Mouse (Mus musculus) embryonic fibroblast, embryonic 13.5 days (primary cell): ENCODE data around the gene Krt27. TPM values are rescaled to one million over a fixed set of nuclear protein-coding genes. Genes with fewer than 3 reads are reported as not detected.
A peak's percentile ranks its signal among the peaks of the same experiment; 100 is the strongest.

Experiments
- H3K27ac ChIP-seq: 2 replicates; pipeline ENCODE4 v1.5.1; 2012; ENCODE audit warnings: low read length, control low read depth, inconsistent platforms; ENCODE audit not compliant: insufficient read depth
- H3K4me1 ChIP-seq: 2 replicates; pipeline ENCODE4 v1.6.1; 2011; ENCODE audit warnings: low read length; ENCODE audit not compliant: control insufficient read depth, insufficient read depth
- H3K4me3 ChIP-seq: 2 replicates; pipeline ENCODE4 v1.5.1; 2011; ENCODE audit warnings: mild to moderate bottlenecking, control low read depth, low read length; ENCODE audit not compliant: insufficient read depth
- CTCF ChIP-seq: IDR thresholded peaks from 2 replicates; pipeline ENCODE4 v1.5.1; 2011; ENCODE audit warnings: mild to moderate bottlenecking, control low read depth, low read length, moderate library complexity, borderline replicate concordance; ENCODE audit not compliant: insufficient read depth
- POLR2A ChIP-seq: IDR thresholded peaks from 2 replicates; pipeline ENCODE4 v1.6.1; 2011; ENCODE audit warnings: low read depth, mild to moderate bottlenecking, control low read depth, low read length, moderate library complexity
- polyA plus RNA-seq: library from polyadenylated mRNA; stranded (reverse); fragments of >200 nt; gene quantifications from 2 replicates; pipeline ENCODE4 v1.2.4, GENCODE M21; 2011; ENCODE audit warnings: low read depth; ENCODE audit not compliant: missing spikeins, insufficient read length

Krt27 gene
- polyA plus RNA-seq, 1 experiment = not detected

DNA sequence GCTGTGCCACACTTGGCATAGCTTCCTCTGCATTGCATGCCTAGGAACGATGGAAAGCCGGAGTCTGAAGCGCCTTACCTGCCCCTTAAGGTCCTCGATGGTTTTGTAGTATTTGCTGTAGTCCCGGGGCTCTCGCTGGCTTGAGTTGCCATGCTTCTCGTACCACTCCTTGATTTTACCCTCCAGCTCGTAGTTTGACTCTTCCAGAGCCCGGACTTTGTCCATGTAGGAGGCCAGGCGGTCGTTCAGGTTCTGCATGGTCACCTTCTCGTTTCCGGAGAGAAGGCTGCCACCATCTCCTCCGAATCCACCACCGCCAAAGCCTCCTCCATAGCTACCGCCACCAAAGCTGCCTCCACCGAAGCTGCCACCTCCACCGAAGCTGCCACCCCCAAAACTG is 37.8 kb upstream of the Krt27 start:
- H3K4me1 ChIP-seq = no peaks in the 10 kb centered on the region
- TF ChIP-seq CTCF = no peak
- TF ChIP-seq POLR2A = no peak
- H3K4me3 ChIP-seq = no peak overlapping the region
- H3K27ac ChIP-seq = no peak overlapping the region

DNA sequence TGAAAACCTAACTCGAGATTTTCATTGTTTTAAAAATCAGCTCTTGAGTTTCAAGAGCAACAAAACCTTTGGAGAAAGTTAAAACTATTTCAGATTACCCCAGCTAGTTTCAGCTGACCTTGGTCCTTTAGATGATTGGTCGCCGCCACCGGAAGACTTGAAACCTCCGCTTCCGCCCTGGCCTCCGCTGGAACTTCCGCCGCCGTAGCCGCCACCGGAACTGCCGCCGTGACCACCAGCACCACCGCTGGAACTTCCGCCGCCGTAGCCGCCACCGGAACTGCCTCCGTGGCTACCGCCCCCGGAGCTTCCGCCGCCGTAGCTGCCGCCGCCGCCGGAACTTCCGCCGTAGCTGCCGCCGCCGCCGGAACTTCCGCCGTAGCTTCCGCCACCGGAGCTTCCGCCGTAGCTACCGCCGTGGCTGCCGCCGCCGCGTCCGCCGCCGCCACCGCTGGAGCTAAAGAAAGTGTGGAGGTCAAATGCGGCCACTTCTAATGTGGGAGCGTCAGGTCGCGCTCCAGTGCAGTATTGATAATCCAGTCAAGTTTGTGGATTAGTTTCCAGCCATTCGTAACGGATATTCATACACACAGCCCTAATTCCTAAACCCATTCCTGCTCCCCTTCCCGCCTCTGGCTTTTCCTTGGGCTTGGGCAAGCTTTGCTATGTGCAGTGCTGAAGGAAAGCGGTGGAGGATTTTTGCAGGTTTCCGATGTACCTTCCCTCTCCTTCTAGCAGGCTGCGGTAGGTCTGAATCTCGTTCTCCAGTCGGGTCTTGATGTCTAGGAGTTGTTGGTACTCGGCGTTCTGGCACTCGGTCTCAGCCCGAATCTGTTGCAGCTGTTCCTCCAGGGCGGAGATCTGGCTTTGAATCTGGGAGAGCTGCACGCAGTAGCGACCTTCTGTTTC is 35.2 kb upstream of the Krt27 start:
- TF ChIP-seq CTCF = no peak
- TF ChIP-seq POLR2A = peak; percentile 48
- Histone ChIP-seq H3K4me1 (no peaks in the 10 kb centered on the region), H3K27ac (peak overlapping the region; percentile 98), H3K4me3 (peak overlapping the region; percentile 78)

DNA sequence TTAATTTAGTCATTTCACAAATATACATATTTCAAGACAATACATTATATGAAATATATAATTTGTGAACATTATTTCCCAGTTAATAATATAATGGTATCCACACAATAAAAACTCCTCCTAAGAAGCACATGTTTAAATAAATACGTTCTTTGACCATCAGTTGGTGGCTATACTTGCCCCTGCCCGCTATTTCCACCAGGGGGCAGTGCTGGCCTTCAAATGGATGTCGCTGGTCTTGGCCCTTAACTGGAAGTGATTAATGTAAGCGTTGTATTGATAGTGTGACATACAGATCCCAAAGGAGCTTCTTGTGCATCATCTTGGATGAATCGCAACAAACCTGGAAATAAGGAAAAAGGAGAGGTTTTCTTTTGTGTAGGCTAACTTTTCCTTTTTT is 28.7 kb upstream of the Krt27 start:
- Histone ChIP-seq H3K27ac (no peak overlapping the region), H3K4me3 (no peak overlapping the region), H3K4me1 (no peaks in the 10 kb centered on the region)
- TF ChIP-seq POLR2A (no peak), CTCF (peak; percentile 67)

DNA sequence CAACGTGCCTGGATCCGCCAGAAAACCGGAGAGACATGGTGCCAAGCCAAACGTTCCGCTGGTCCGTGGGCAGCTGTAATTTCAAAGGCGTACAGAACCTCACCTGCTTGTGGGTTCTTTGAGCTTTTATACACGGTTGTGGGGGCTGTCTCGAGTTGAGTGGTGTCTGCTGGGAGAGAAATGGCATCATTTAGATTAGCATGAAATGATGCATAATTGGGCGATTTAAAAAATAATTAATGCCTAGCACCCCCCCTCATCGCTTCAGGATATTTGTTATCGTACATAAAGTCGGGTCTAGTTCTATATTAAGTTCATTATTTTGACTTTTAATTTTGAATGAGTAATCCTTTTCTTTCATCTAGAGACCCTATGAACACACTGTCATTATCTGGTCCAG is 23.9 kb upstream of the Krt27 start, which contains the start of gene Krt28:
Krt28 (minus strand) TSS at position 101 of the 400 bp plus-strand sequence.
- Histone ChIP-seq H3K4me3 (no peak within 1 kb of the TSS), H3K27ac (no peak within 1 kb of the TSS), H3K4me1 (no peaks in the 10 kb centered on the region)
- TF ChIP-seq CTCF (no peak), POLR2A (no peak)

DNA sequence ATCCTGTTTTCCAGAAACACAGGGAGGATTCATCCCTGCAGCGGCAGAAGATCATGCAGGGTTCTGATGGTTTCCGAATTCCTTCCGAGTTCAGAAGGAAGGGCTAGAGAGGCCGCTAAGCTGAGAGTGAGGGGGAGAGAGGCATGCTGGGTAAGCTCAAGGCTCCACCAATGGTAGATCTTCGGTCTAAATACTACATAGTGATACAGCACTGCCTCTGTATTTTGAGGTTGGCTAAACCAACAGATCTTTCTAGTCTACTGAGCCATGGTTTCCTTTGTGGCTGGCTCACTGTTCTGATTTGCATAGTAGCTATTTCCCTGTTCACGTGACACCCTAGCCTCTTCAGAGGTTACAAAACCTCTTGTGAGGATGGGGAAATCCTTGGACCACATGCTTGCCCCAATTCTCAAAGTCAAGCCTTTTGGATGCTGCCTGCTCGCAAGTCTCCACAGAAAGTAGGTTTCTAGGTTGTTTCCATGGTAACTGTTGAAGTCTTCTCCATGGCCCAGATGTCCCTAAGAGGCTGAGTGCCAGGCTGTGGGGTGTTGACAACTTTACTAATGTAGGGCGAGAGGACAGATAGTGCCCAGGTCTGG is 19.0 kb upstream of the Krt27 start:
- TF ChIP-seq CTCF (no peak), POLR2A (no peak)
- H3K4me3 ChIP-seq = no peak overlapping the region
- H3K27ac ChIP-seq = no peak overlapping the region
- no peaks in the 10 kb centered on the region for H3K4me1 ChIP-seq

DNA sequence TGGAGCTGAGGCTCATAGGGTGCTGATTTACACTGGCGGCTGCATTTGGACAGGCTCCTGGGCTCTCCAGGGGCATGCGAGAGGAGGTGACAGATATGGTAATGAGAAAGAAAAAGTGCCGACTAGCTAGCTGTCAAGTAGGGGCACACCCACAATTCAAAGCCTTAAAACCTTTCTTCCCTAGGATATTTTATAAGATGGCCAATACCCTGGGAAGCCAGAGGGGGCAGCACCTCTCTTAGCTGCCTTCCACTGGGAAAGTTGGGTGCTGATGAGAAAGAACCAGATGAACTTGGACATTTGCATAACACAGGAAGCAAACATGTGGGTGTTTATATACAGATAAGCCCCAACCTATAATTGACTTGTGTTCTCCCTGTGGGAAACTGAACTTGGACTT is 18.3 kb upstream of the Krt27 start:
- Histone ChIP-seq H3K4me3 (no peak overlapping the region), H3K4me1 (no peaks in the 10 kb centered on the region)
- 0 out of 2 replicates have a peak, but pooled peaks have one; percentile 13 for TF ChIP-seq CTCF
- TF ChIP-seq POLR2A = no peak

DNA sequence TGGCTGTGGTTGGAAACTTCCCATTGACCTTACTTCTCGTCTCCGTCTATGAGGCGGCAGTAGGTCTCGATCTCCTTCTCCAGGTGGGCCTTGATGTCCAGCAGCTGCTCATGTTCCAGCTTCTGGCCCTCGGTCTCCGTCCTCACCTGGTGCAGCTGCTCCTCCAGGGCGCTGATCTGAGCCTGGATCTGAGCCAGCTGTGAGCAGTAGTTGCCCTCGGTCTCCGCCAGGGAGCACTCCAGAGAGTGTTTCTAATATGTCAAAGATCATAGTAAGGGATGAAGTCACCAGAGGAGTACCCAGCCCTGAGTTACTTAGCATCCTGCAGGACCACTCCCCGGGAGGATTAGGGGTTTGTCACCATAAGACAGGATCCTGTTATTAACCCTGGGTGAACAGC is 15.9 kb upstream of the Krt27 start:
- Histone ChIP-seq H3K4me3 (no peak overlapping the region), H3K4me1 (no peaks in the 10 kb centered on the region), H3K27ac (no peak overlapping the region)
- TF ChIP-seq CTCF (no peak), POLR2A (no peak)

More for the DNA sequence above, 18.3 kb upstream of the Krt27 start:
- no peak overlapping the region for H3K27ac ChIP-seq

DNA sequence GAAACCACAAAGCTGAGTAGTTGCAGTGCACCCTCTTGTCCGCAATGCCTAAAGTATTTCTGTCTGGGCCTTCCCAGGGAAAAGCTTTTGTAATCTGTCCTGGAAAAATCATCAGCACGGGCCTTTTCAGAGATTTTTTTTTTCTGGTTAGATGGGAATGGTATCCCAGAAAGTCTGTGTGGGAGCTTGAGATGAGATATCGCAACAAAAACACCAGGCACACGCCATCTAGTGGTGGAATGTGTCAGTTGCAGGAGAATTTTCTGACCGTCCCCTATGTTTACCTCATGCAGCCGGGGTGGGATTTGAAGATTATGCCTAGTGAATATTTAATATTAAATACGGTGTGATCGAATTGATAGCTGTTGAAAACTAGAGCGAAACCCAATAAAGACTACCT is 13.5 kb upstream of the Krt27 start:
- TF ChIP-seq CTCF = no peak
- Histone ChIP-seq H3K27ac (no peak overlapping the region), H3K4me1 (no peaks in the 10 kb centered on the region), H3K4me3 (no peak overlapping the region)

DNA sequence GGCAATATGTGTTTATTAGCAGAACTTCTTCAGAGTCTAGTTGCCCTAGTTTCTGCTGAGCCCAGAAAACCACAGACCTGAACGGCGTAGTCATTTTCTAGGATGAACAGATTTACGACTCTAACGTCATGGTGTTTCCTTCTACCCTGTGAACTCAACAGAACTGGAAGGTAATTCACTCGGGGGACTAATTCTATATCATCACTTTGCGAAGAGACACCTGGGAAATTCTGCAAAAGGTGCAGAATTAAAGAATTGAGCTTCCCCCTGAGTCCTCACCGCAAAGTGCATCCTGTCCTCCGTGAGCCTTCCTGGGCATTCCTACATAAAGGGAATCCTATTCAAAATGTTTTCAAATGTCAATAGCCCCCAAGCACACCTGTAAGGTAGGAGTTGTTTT is 10.5 kb upstream of the Krt27 start:
- H3K4me1 ChIP-seq = no peaks in the 10 kb centered on the region
- TF ChIP-seq POLR2A = no peak
- no peak for TF ChIP-seq CTCF

DNA sequence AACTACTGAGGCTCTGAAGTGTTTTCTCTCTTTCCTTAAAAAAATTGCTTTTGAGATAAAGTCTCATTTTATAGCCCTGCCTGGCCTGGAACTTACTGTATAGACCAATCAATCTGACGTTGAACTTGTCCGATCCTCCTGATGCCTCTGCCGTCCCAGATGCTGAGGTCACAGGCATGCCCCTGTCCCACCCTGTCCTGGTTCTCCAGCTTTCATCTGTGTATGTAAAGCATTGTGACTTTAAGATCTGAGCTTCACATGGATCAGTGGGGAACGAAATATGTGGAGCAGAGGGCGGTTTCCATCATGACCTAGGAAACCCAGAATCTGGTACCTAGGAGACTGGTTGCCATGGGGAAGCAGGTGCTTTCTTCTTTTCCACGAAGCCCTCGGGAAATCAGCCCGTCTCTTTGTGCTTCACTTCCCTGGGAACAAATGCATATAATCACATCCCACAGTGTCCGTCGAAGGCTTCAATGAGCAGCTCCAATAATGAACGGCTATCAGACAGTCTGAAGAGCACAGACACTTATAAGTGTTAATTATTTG is 11.5 kb downstream of the Krt27 start:
- no peak for TF ChIP-seq CTCF
- TF ChIP-seq POLR2A = no peak
- H3K4me3 ChIP-seq = no peak overlapping the region
- no peak overlapping the region for H3K27ac ChIP-seq
- no peaks in the 10 kb centered on the region for H3K4me1 ChIP-seq

More for the DNA sequence above, 10.5 kb upstream of the Krt27 start:
- no peak overlapping the region for H3K27ac ChIP-seq
- no peak overlapping the region for H3K4me3 ChIP-seq
